ENCODE assay signal across 8 mouse cellular contexts in the genomic region with DNA sequence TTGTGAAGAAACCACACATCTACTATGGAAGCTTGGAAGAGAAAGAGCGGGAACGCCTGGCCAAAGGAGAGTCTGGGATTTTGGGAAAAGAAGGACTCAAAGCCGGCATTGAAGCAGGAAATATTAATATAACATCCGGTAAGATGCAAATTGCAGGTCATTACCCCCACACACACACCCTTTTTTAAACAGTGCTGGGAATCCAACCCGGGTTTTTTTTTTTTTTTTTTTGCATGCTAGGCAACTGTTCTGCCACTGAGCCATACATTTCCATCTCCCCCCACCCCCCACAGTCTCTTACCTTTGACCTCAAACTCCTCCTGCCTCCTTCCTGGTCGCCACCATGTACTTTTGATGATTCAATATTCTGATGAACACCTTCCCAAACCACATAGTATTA. TPM values are rescaled to one million over a fixed set of nuclear protein-coding genes. Genes with fewer than 3 reads are reported as not detected.
DNase-seq lines count a peak whose midpoint lies in the region; ATAC-seq lines count a peak whose summit lies in the region.

No protein-coding gene starts in this region.

- no peak for ATAC-seq in erythroblast, adult 5-6 weeks (replicated peaks; ENCODE audit: low FRiP score, poor library complexity, severe bottlenecking)
- no peak for ATAC-seq in forebrain, embryonic 13.5 days
- ATAC-seq in liver, embryonic 15.5 days (ENCODE audit: insufficient read depth) = no peak

- peaks cover 45% of the 10 kb centered on the region for H3K4me1 ChIP-seq in erythroblast, embryonic 14.5 days (ENCODE audit: control insufficient read depth)
- peaks cover 36% of the 10 kb centered on the region for H3K4me1 ChIP-seq in forebrain, embryonic 13.5 days
- peaks cover 39% of the 10 kb centered on the region for H3K4me1 ChIP-seq in liver, embryonic 15.5 days (replicated peaks)

- 50% methylated on average over 6 of the region's 6 CpGs for WGBS in forebrain, embryonic 13.5 days
- WGBS in liver, embryonic 15.5 days (ENCODE audit: insufficient replicate concordance) = 17% methylated on average over 6 of the region's 6 CpGs

- DNase-seq in A20 (ENCODE audit: low read depth, low spot score) = peak; percentile 20
- no peak for DNase-seq in cerebellum, adult 11-12 months
- DNase-seq in retina, postnatal 1 day = no peak
- no peak for DNase-seq in frontal cortex, postnatal 10 days (ENCODE audit: low spot score in 2 of 2)

- no peak overlapping the region for H3K27ac ChIP-seq in forebrain, embryonic 13.5 days
- peak overlapping the region; percentile 84 for H3K27ac ChIP-seq in liver, embryonic 15.5 days (replicated peaks)

- peaks cover 61% of the 10 kb centered on the region for H3K36me3 ChIP-seq in erythroblast, embryonic 14.5 days (ENCODE audit: control insufficient read depth)
- H3K36me3 ChIP-seq in forebrain, embryonic 13.5 days (ENCODE audit: poor library complexity, severe bottlenecking) = peaks cover 40% of the 10 kb centered on the region
- H3K36me3 ChIP-seq in liver, embryonic 15.5 days (replicated peaks) = peaks cover 54% of the 10 kb centered on the region

- H3K9me3 ChIP-seq in erythroblast, embryonic 14.5 days (ENCODE audit: control insufficient read depth, low read length) = no peaks in the 10 kb centered on the region
- no peaks in the 10 kb centered on the region for H3K9me3 ChIP-seq in forebrain, embryonic 13.5 days (replicated peaks)
- no peaks in the 10 kb centered on the region for H3K9me3 ChIP-seq in liver, embryonic 15.5 days (replicated peaks)

- H3K27me3 ChIP-seq in erythroblast, embryonic 14.5 days (ENCODE audit: control insufficient read depth) = no peaks in the 10 kb centered on the region
- no peaks in the 10 kb centered on the region for H3K27me3 ChIP-seq in forebrain, embryonic 13.5 days
- no peaks in the 10 kb centered on the region for H3K27me3 ChIP-seq in liver, embryonic 15.5 days

- peak overlapping the region; percentile 79 for H3K4me2 ChIP-seq in forebrain, embryonic 13.5 days
- H3K4me2 ChIP-seq in liver, embryonic 15.5 days = peak overlapping the region; percentile 87

- H3K4me3 ChIP-seq in erythroblast, embryonic 14.5 days (replicated peaks) = peak overlapping the region; percentile 82
- H3K4me3 ChIP-seq in forebrain, embryonic 13.5 days = peak overlapping the region; percentile 79
- H3K4me3 ChIP-seq in liver, embryonic 15.5 days (replicated peaks) = peak overlapping the region; percentile 74

- peak overlapping the region; percentile 91 for H3K9ac ChIP-seq in forebrain, embryonic 13.5 days
- peak overlapping the region; percentile 77 for H3K9ac ChIP-seq in liver, embryonic 15.5 days

RNA-seq across cellular contexts. Expression of a gene that starts 1.0 kb away (rescaled TPM):
- polyA plus RNA-seq in erythroblast, embryonic 14.5 days (2012) = 0.17 TPM in 2 replicates
- 1.3 and 2.7 TPM in 2 replicates for total RNA-seq in erythroblast, adult 5-6 weeks (2015; ENCODE audit: low replicate concordance)
- total RNA-seq in erythroblast, adult 5-6 weeks (2017; ENCODE audit: low replicate concordance) = 7.0 and 12.5 TPM in 2 replicates
- 21.3 and 24.0 TPM in 2 replicates for polyA plus RNA-seq in forebrain, embryonic 13.5 days (2015; fragmentation: Nextera tagmentation; extraction: Ambion mirVana)
- 9.1 and 9.3 TPM in 2 replicates for polyA plus RNA-seq in liver, embryonic 15.5 days (2015; fragmentation: Nextera tagmentation; extraction: Ambion mirVana)

RNA-seq across cellular contexts. Expression of a gene that starts 1.2 kb away (rescaled TPM):
- 1.4 and 2.1 TPM in 2 replicates for polyA plus RNA-seq in erythroblast, embryonic 14.5 days (2012)
- 33.4 and 49.1 TPM in 2 replicates for total RNA-seq in erythroblast, adult 5-6 weeks (2015; ENCODE audit: low replicate concordance)
- total RNA-seq in erythroblast, adult 5-6 weeks (2017; ENCODE audit: low replicate concordance) = 30.9 and 33.0 TPM in 2 replicates
- polyA plus RNA-seq in forebrain, embryonic 13.5 days (2015; fragmentation: Nextera tagmentation; extraction: Ambion mirVana) = 144 and 153 TPM in 2 replicates
- 53.5 and 57.4 TPM in 2 replicates for polyA plus RNA-seq in liver, embryonic 15.5 days (2015; fragmentation: Nextera tagmentation; extraction: Ambion mirVana)

RNA-seq across cellular contexts. Expression of a gene that starts 25.4 kb away (rescaled TPM):
- polyA plus RNA-seq in erythroblast, embryonic 14.5 days (2012) = not detected in 2 replicates
- total RNA-seq in erythroblast, adult 5-6 weeks (2015; ENCODE audit: low replicate concordance) = not detected in 2 replicates
- not detected in 2 replicates for total RNA-seq in erythroblast, adult 5-6 weeks (2017; ENCODE audit: low replicate concordance)
- not detected in 2 replicates for polyA plus RNA-seq in forebrain, embryonic 13.5 days (2015; fragmentation: Nextera tagmentation; extraction: Ambion mirVana)
- not detected in 2 replicates for polyA plus RNA-seq in liver, embryonic 15.5 days (2015; fragmentation: Nextera tagmentation; extraction: Ambion mirVana)

RNA-seq across cellular contexts. Expression of a gene that starts 49.1 kb away (rescaled TPM):
- polyA plus RNA-seq in erythroblast, embryonic 14.5 days (2012) = 0.09 and 0.15 TPM in 2 replicates
- 2.7 and 5.2 TPM in 2 replicates for total RNA-seq in erythroblast, adult 5-6 weeks (2015; ENCODE audit: low replicate concordance)
- total RNA-seq in erythroblast, adult 5-6 weeks (2017; ENCODE audit: low replicate concordance) = 3.7 and 5.4 TPM in 2 replicates
- polyA plus RNA-seq in forebrain, embryonic 13.5 days (2015; fragmentation: Nextera tagmentation; extraction: Ambion mirVana) = 38.2 and 43.1 TPM in 2 replicates
- polyA plus RNA-seq in liver, embryonic 15.5 days (2015; fragmentation: Nextera tagmentation; extraction: Ambion mirVana) = 51.4 and 57.0 TPM in 2 replicates

RNA-seq across cellular contexts. Expression of a gene that starts 49.3 kb away (rescaled TPM):
- 1.4 TPM in 2 replicates for polyA plus RNA-seq in erythroblast, embryonic 14.5 days (2012)
- 15.0 and 25.9 TPM in 2 replicates for total RNA-seq in erythroblast, adult 5-6 weeks (2015; ENCODE audit: low replicate concordance)
- total RNA-seq in erythroblast, adult 5-6 weeks (2017; ENCODE audit: low replicate concordance) = 29.0 and 31.6 TPM in 2 replicates
- 19.7 and 22.8 TPM in 2 replicates for polyA plus RNA-seq in forebrain, embryonic 13.5 days (2015; fragmentation: Nextera tagmentation; extraction: Ambion mirVana)
- 14.1 and 15.6 TPM in 2 replicates for polyA plus RNA-seq in liver, embryonic 15.5 days (2015; fragmentation: Nextera tagmentation; extraction: Ambion mirVana)

Comparison
In these comparisons a context has a peak if more than half of its experiments do, and no peak if none do; other contexts are left out.
1. RNA of a gene that starts 1.2 kb away (polyA plus RNA-seq): 144 to 153 TPM in forebrain, embryonic 13.5 days and 53.5 to 57.4 TPM in liver, embryonic 15.5 days; 1.4 to 2.1 TPM in erythroblast, embryonic 14.5 days; every median in the first group is over 10 times any median in the second.
2. Peak in every context shown above with its lines, with median percentiles within 50 percentile points of each other: H3K4me3 ChIP-seq.